Mouse (Mus musculus) Muller cell, postnatal 12 days (primary cell): ENCODE results near the gene Exoc2.

Experiments
- DNase-seq: peaks from one replicate; pipeline ENCODE4 v3.0.0-alpha.2; 2015; ENCODE audit errors: inconsistent ontology term

Gene Exoc2

DNA sequence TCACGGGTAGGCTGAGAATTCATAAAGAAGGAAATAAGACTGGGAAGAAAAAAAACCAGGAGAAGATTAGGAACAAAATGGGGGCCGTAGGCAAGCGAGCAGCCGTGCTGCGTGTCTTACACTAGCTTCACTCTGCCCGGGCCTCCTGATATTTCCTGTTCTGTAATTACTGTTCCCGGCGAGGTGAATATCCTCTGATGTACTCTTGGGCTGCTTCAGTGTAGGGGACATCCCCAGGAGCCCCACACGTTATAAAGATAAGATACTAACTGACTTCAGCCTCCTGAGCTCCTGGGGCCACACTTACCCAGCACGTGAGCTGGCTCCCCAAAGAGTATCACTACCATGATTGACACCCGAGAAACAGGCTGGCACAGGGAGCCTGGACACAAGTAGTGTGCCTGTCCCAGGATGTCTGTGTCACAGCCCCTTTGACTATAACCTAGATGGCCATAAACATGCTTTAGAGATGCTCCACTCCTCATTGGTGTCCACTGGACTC, 196.2 kb downstream of the Exoc2 start:
- no peak for DNase-seq

DNA sequence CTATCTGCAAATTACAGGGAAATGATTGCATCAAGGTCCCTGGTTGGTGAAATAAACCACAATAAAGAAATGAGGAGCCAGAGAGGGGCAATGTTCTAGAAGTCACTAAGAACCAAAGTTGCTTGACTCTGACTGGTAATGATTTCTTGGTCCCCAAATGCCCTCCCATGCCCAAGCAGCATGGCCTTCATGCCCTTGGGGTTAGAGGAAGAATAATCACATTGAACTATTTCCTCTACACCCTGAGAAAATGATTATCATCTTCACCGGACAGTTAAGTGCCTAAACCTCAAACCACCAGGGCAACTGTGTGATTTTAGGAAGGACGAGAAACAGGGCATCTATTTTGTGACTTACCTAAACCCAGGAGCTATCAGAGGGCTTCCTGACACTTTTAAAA, 197.9 kb downstream of the Exoc2 start:
- DNase-seq: no peak

DNA sequence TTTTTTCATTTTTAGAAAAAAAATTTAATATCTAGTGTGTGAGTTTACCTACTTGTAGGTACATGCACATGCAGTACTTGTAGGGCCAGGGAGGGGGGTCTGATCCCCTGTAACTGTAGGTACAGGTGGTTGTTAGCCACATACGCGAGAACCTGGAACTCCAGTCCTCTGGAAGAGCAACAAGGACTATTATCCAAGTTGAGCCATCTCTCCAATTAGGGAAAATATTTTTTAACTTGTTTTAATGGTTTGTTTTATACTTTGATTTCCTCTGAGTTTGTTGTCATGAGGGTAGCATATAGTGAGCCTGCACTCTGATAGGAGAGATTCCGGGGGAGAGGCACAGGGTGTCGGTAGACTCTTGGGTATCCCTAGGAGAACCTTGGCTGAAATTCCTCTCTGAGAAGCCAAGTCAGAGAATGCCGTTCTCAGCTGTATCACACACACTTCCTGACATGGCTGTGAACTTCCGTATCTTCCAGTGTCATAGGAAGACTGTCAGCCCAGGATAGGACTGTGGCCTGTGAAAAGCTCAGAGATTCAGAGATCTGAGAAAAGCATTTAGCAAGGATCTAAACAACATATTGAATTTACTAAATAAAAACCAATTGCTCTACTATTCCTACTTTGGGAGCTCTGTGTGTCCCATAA, 206.3 kb downstream of the Exoc2 start:
- no peak for DNase-seq

DNA sequence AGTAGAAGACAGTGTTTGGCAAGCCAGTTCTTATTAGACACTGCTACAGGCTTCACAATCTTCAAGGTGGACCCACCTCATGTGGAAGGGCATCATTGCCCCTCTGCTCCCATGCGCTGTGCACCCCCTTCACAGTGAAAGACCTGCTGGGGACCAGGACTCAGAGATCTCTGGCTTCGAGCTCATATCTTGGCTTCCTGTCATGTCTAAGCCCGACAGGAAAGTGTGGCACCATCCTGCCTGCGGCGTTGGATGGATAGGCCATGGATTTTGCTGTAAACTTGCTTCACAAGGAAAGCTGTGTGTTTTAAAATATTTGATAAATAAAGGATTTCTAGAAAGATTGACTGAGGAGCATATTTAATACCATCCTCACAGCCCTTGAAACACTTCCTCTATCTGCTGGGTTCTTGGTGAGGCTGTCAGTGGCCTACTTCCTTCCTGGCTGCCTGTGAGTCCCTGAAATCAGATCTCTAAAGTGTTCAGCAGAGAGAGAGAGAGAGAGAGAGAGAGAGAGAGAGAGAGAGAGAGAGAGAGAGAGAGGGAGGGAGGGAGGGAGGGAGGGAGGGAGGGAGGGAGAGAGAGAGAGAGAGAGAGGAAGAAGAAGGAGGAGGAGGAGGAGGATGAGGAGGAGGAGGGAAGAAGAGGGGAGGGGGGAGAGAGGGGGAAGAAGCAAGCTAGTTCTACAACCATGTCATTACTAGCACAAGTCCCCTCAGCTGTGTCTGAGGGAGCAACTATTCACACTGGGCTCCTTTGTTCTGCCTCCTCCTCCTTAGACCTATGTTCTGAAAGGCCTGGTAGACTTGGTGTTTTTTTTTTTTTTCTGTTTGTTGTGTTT, 207.0 kb downstream of the Exoc2 start:
- no peak for DNase-seq

DNA sequence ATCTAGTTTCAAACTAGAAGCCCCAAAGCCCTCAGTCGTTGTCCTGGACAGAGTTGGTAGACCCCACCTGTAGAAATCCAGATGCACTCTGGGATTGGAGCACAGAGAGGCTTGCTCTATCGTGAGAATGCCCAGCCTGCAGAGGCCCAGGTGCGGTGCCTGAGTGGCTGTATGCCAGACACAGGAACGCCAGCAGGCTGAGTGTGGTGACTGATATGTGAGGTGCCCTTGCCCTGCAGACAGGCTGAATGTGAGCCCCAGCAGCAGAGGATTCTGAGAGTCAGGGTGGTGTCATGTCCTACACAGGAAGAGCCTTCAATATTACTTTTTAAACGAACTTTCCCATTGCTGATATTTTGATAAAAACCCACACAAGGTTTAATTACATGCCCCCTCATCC, 208.0 kb downstream of the Exoc2 start:
- no peak for DNase-seq

DNA sequence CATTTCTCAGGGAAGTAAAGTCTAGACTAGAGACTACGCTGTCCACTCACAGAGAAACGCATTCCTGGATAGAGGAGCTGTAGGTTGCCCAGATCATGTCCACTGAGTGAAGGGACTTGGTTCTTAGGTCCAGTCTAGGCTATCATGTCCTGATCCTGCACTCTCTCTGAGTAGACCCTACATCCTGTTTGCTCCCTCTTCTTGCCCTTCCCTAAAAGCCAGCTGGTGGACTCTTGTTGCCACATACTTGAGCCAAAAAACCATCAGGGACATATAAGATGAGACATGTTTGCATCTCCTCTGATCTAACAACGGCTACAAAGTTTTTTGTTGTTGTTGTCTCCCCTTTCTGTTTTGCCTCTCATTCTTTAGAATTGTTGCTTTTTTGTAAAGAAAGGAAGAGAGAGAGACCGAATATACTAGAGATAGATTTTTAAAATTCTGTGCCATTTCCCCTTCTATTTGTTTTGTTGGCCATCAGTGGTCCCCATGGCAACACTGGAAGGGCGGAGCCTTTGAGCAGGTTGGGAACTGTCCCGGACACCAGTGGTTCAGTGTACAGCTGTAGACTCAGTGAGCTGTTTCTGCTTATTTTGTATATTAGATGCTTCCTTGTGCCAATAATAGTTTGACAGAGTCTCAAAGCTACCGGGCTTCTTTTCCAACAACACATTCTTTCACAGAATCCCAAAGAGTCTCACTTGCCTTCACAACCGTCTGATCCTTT, 209.7 kb downstream of the Exoc2 start:
- DNase-seq: no peak
